Mouse (Mus musculus): ENCODE measurements around the gene Celf1. TPM values are rescaled to one million over a fixed set of nuclear protein-coding genes. Genes with fewer than 3 reads are reported as not detected.
"Not testable (repeated sequence)": the region's sequence is repeated elsewhere in the genome, so short reads cannot be mapped to it uniquely, and the experiment has no call there.

The Celf1 gene
- polyA plus RNA-seq, 1 experiment from 2014 or later: 81.9 TPM

GRCm38 (mm10) chr2:90986055-90986454 is 45.9 kb downstream of the Celf1 start:
- Histone ChIP-seq H3K4me2 (ENCODE audit: low read length) (no peak overlapping the region), H3K4me3 (ENCODE audit: low read length) (no peak overlapping the region), H3K27me3 (replicated peaks; ENCODE audit: control insufficient read depth, insufficient read depth, low read length) (no peaks in the 10 kb centered on the region), H3K4me1 (ENCODE audit: control insufficient read depth, insufficient read depth, low read depth, low read length) (no peaks in the 10 kb centered on the region), H3K9me3 (ENCODE audit: control insufficient read depth, low read length) (no peaks in the 10 kb centered on the region), H3K36me3 (ENCODE audit: control insufficient read depth, insufficient read depth, low read length) (no peaks in the 10 kb centered on the region), H3K27ac (ENCODE audit: low read depth, low read length) (no peak overlapping the region), H3K9ac (ENCODE audit: low read depth, low read length) (no peak overlapping the region)
- WGBS: 89% methylated on average over 3 of the region's 3 CpGs
- no peak for ATAC-seq

- Histone ChIP-seq H3K27ac (ENCODE audit: low read depth, low read length) (no peak overlapping the region), H3K4me1 (ENCODE audit: control insufficient read depth, insufficient read depth, low read depth, low read length) (no peaks in the 10 kb centered on the region), H3K4me2 (ENCODE audit: low read length) (no peak overlapping the region), H3K27me3 (replicated peaks; ENCODE audit: control insufficient read depth, insufficient read depth, low read length) (no peaks in the 10 kb centered on the region), H3K9ac (ENCODE audit: low read depth, low read length) (no peak overlapping the region), H3K9me3 (ENCODE audit: control insufficient read depth, low read length) (no peaks in the 10 kb centered on the region), H3K36me3 (ENCODE audit: control insufficient read depth, insufficient read depth, low read length) (peaks cover 46% of the 10 kb centered on the region), H3K4me3 (ENCODE audit: low read length) (no peak overlapping the region)
- ATAC-seq: no peak
- 95% methylated on average over 8 of the region's 8 CpGs for WGBS
These were observed 68.4 kb downstream of the Celf1 start for GRCm38 (mm10) chr2:91008536-91008935.

- Histone ChIP-seq H3K36me3 (ENCODE audit: control insufficient read depth, insufficient read depth, low read length) (peaks cover 25% of the 10 kb centered on the region), H3K9ac (ENCODE audit: low read depth, low read length) (no peak overlapping the region), H3K4me3 (ENCODE audit: low read length) (no peak overlapping the region), H3K4me1 (ENCODE audit: control insufficient read depth, insufficient read depth, low read depth, low read length) (no peaks in the 10 kb centered on the region), H3K9me3 (ENCODE audit: control insufficient read depth, low read length) (no peaks in the 10 kb centered on the region), H3K27me3 (replicated peaks; ENCODE audit: control insufficient read depth, insufficient read depth, low read length) (no peaks in the 10 kb centered on the region), H3K27ac (ENCODE audit: low read depth, low read length) (no peak overlapping the region), H3K4me2 (ENCODE audit: low read length) (no peak overlapping the region)
- ATAC-seq: no peak
- 91% methylated on average over 2 of the region's 2 CpGs for WGBS
These were observed 73.7 kb downstream of the Celf1 start for GRCm38 (mm10) chr2:91013881-91014280.

DNA sequence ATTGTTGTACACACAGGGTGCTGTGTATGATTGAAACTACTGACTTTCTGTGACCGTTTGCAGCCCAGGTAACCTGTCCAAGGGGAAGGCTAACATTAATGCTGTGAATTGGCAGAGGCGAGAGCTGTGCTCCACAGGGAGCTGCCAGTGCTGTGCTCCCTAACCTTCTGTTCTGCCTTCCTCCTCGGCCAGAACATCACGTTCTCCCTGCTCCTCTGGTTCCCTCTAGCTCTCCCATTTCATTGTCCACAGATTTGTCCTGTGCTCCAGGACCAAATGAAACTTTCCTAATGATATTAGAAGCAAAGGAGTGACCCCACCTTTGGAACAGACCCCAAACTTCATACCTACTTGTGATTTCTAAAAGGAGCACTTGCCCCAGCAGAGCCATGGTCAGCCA is 75.2 kb downstream of the Celf1 start:
- H3K27me3 ChIP-seq (replicated peaks; ENCODE audit: control insufficient read depth, insufficient read depth, low read length): no peaks in the 10 kb centered on the region
- no peaks in the 10 kb centered on the region for H3K4me1 ChIP-seq (ENCODE audit: control insufficient read depth, insufficient read depth, low read depth, low read length)
- no peak overlapping the region for H3K4me2 ChIP-seq (ENCODE audit: low read length)
- no peak for ATAC-seq
- H3K27ac ChIP-seq (ENCODE audit: low read depth, low read length): no peak overlapping the region
- WGBS: 68% methylated on average over 4 of the region's 4 CpGs
- H3K4me3 ChIP-seq (ENCODE audit: low read length): no peak overlapping the region
- peaks cover 15% of the 10 kb centered on the region for H3K36me3 ChIP-seq (ENCODE audit: control insufficient read depth, insufficient read depth, low read length)
- no peaks in the 10 kb centered on the region for H3K9me3 ChIP-seq (ENCODE audit: control insufficient read depth, low read length)
- H3K9ac ChIP-seq (ENCODE audit: low read depth, low read length): no peak overlapping the region

GRCm38 (mm10) chr2:91018061-91018788 is 78.0 kb downstream of the Celf1 start:
- Histone ChIP-seq H3K9ac (ENCODE audit: low read depth, low read length) (no peak overlapping the region), H3K9me3 (ENCODE audit: control insufficient read depth, low read length) (no peaks in the 10 kb centered on the region), H3K36me3 (ENCODE audit: control insufficient read depth, insufficient read depth, low read length) (peaks cover 11% of the 10 kb centered on the region), H3K4me2 (ENCODE audit: low read length) (no peak overlapping the region), H3K4me1 (ENCODE audit: control insufficient read depth, insufficient read depth, low read depth, low read length) (no peaks in the 10 kb centered on the region; the same call in 1 of the 2 replicates), H3K4me3 (ENCODE audit: low read length) (no peak overlapping the region), H3K27ac (ENCODE audit: low read depth, low read length) (peak overlapping the region; percentile 1; the same call in 1 of the 2 replicates), H3K27me3 (replicated peaks; ENCODE audit: control insufficient read depth, insufficient read depth, low read length) (no peaks in the 10 kb centered on the region)
- 78% methylated on average over 8 of the region's 8 CpGs for WGBS
- no peak for ATAC-seq

- Histone ChIP-seq H3K9me3 (ENCODE audit: control insufficient read depth, low read length) (no peaks in the 10 kb centered on the region), H3K9ac (ENCODE audit: low read depth, low read length) (no peak overlapping the region), H3K27ac (ENCODE audit: low read depth, low read length) (no peak overlapping the region), H3K4me3 (ENCODE audit: low read length) (no peak overlapping the region), H3K27me3 (replicated peaks; ENCODE audit: control insufficient read depth, insufficient read depth, low read length) (no peaks in the 10 kb centered on the region), H3K4me1 (ENCODE audit: control insufficient read depth, insufficient read depth, low read depth, low read length) (no peaks in the 10 kb centered on the region; the same call in 1 of the 2 replicates), H3K4me2 (ENCODE audit: low read length) (no peak overlapping the region), H3K36me3 (ENCODE audit: control insufficient read depth, insufficient read depth, low read length) (peaks cover 3% of the 10 kb centered on the region; the same call in 1 of the 2 replicates)
- ATAC-seq: no peak
- 94% methylated on average over 3 of the region's 3 CpGs for WGBS
These were observed 79.7 kb downstream of the Celf1 start for GRCm38 (mm10) chr2:91019911-91020310.

GRCm38 (mm10) chr2:91022266-91022665 is 82.1 kb downstream of the Celf1 start:
- H3K36me3 ChIP-seq (ENCODE audit: control insufficient read depth, insufficient read depth, low read length); H3K4me3 ChIP-seq (ENCODE audit: low read length); H3K9me3 ChIP-seq (ENCODE audit: control insufficient read depth, low read length); H3K9ac ChIP-seq (ENCODE audit: low read depth, low read length); H3K27me3 ChIP-seq (replicated peaks; ENCODE audit: control insufficient read depth, insufficient read depth, low read length); H3K27ac ChIP-seq (ENCODE audit: low read depth, low read length); H3K4me2 ChIP-seq (ENCODE audit: low read length); H3K4me1 ChIP-seq (ENCODE audit: control insufficient read depth, insufficient read depth, low read depth, low read length); ATAC-seq: not testable (repeated sequence)
- WGBS: 94% methylated on average over 7 of the region's 7 CpGs

GRCm38 (mm10) chr2:91023131-91023530 is 82.9 kb downstream of the Celf1 start:
- no peak for ATAC-seq
- H3K4me1 ChIP-seq (ENCODE audit: control insufficient read depth, insufficient read depth, low read depth, low read length): no peaks in the 10 kb centered on the region; the same call in 1 of the 2 replicates
- H3K4me3 ChIP-seq (ENCODE audit: low read length): no peak overlapping the region
- H3K27me3 ChIP-seq (replicated peaks; ENCODE audit: control insufficient read depth, insufficient read depth, low read length): no peaks in the 10 kb centered on the region
- no peaks in the 10 kb centered on the region for H3K9me3 ChIP-seq (ENCODE audit: control insufficient read depth, low read length)
- 0 out of 2 replicates have a peak overlapping the region, but pooled peaks have one; percentile 2 for H3K27ac ChIP-seq (ENCODE audit: low read depth, low read length)
- no peak overlapping the region for H3K4me2 ChIP-seq (ENCODE audit: low read length)
- WGBS: 56% methylated on average over 2 of the region's 2 CpGs
- no peak overlapping the region for H3K9ac ChIP-seq (ENCODE audit: low read depth, low read length)
- H3K36me3 ChIP-seq (ENCODE audit: control insufficient read depth, insufficient read depth, low read length): peaks cover 3% of the 10 kb centered on the region; the same call in 1 of the 2 replicates

GRCm38 (mm10) chr2:91023956-91024355 is 83.8 kb downstream of the Celf1 start:
- ATAC-seq: no peak
- 96% methylated on average over 1 of the region's 1 CpGs for WGBS

More at GRCm38 (mm10) chr2:91023956-91024355, 83.8 kb downstream of the Celf1 start:
- Histone ChIP-seq H3K4me1 (ENCODE audit: control insufficient read depth, insufficient read depth, low read depth, low read length) (no peaks in the 10 kb centered on the region; the same call in 1 of the 2 replicates), H3K36me3 (ENCODE audit: control insufficient read depth, insufficient read depth, low read length) (peaks cover 3% of the 10 kb centered on the region; the same call in 1 of the 2 replicates), H3K27me3 (replicated peaks; ENCODE audit: control insufficient read depth, insufficient read depth, low read length) (no peaks in the 10 kb centered on the region), H3K4me2 (ENCODE audit: low read length) (no peak overlapping the region), H3K27ac (ENCODE audit: low read depth, low read length) (no peak overlapping the region), H3K9ac (ENCODE audit: low read depth, low read length) (no peak overlapping the region), H3K4me3 (ENCODE audit: low read length) (no peak overlapping the region), H3K9me3 (ENCODE audit: control insufficient read depth, low read length) (no peaks in the 10 kb centered on the region)

Data from hindbrain, embryonic 16.5 days (tissue).